Mouse (Mus musculus) cortical plate, adult 2 months (tissue): ENCODE results near the gene Pias4.

Source experiments
- CTCF ChIP-seq: fragments of 200-500 bp; IDR thresholded peaks from 2 replicates; pipeline ENCODE4 v1.5.1; 2011; ENCODE audit warnings: mild to moderate bottlenecking, control low read depth, low read length; ENCODE audit not compliant: insufficient read depth; ENCODE audit errors: extremely low read depth
- POLR2A ChIP-seq: fragments of 200-500 bp; IDR thresholded peaks from 2 replicates; pipeline ENCODE4 v1.6.1; 2011; ENCODE audit warnings: mild to moderate bottlenecking, low read length, control low read depth; ENCODE audit not compliant: insufficient read depth; ENCODE audit errors: extremely low read depth

GRCm38 (mm10) chr10:81120650-81121049 is 47.1 kb downstream of the Pias4 start:
- TF ChIP-seq POLR2A = no peak
- TF ChIP-seq CTCF = no peak
